Mouse (Mus musculus): Measurements from ENCODE around the gene Liph.

GRCm38 (mm10) chr16:21928471-21928870 is 67.0 kb downstream of the Liph start:
- TF ChIP-seq CTCF (IDR thresholded peaks at IDR 0.05; ENCODE audit: low read depth): no peak
- no peak for TF ChIP-seq EP300 (IDR thresholded peaks at IDR 0.05; ENCODE audit: low read depth)

All from liver, embryonic 14.5 days (tissue).